Mouse (Mus musculus) heart, postnatal 0 days (tissue): ENCODE results near the gene Igbp1.

Experiments
- CTCF ChIP-seq: IDR thresholded peaks from 2 replicates; pipeline ENCODE4 v1.5.1; 2016; ENCODE audit warnings: antibody characterized with exemption, control low read depth, low read depth
- EP300 ChIP-seq: IDR thresholded peaks from 2 replicates; pipeline ENCODE4 v1.6.1; 2016; ENCODE audit warnings: antibody characterized with exemption, low read depth

GRCm38 (mm10) chrX:100493500-100494067 is 507 bp upstream of the Igbp1 start:
- no peak for TF ChIP-seq CTCF
- TF ChIP-seq EP300 = no peak
